Mouse (Mus musculus) left cerebral cortex, adult 8-10 months (tissue): ENCODE results near the gene Rtl9. TPM values are rescaled to one million over a fixed set of nuclear protein-coding genes. Genes with fewer than 3 reads are reported as not detected.

Source experiments
- total RNA-seq, 4 experiments: library from RNA; stranded (reverse); gene quantifications; 2 replicates each; pipeline ENCODE4 v1.2.4; 2022

The Rtl9 gene
- total RNA-seq, 4 experiments from 2014 or later, result 1.2 to 1.6 (median 1.3) TPM

Other genes with a start within 250 kb of the Rtl9 start
- gene Ammecr1, start 132.9 kb upstream of the Rtl9 start, total RNA-seq, result 1 to 10 TPM; 2.8 to 3.4 (median 3.1) TPM